Mouse (Mus musculus) hindbrain, embryonic 12.5 days (tissue): ENCODE measurements around the gene Slc39a1. TPM values are rescaled to one million over a fixed set of nuclear protein-coding genes. Genes with fewer than 3 reads are reported as not detected.

Experiments
- ATAC-seq: fragments of 200-750 bp; cut with Nextera tagmentation; 2 replicates; pipeline ENCODE4 v1.8.0; 2017; ENCODE audit warnings: moderate TSS enrichment; ENCODE audit not compliant: low FRiP score
- H3K27ac ChIP-seq: fragments of 300-500 bp; sonication (generic); 2 replicates; pipeline ENCODE4 v1.5.1; 2016; ENCODE audit warnings: mild to moderate bottlenecking
- H3K27me3 ChIP-seq: fragments of 300-500 bp; sonication (generic); 2 replicates; pipeline ENCODE4 v1.6.1; 2016; ENCODE audit warnings: mild to moderate bottlenecking
- H3K36me3 ChIP-seq: fragments of 300-500 bp; sonication (generic); 2 replicates; pipeline ENCODE4 v1.6.1; 2016; ENCODE audit warnings: mild to moderate bottlenecking
- H3K4me1 ChIP-seq: fragments of 300-500 bp; sonication (generic); 2 replicates; pipeline ENCODE4 v1.6.1; 2016
- H3K4me2 ChIP-seq: fragments of 300-500 bp; sonication (generic); replicated peaks from 2 replicates; pipeline ENCODE4 v1.6.1; 2016; ENCODE audit warnings: mild to moderate bottlenecking
- H3K4me3 ChIP-seq: fragments of 300-500 bp; sonication (generic); 2 replicates; pipeline ENCODE4 v1.5.1; 2016; ENCODE audit warnings: mild to moderate bottlenecking
- H3K9ac ChIP-seq: fragments of 300-500 bp; sonication (generic); 2 replicates; pipeline ENCODE4 v1.6.1; 2016; ENCODE audit warnings: mild to moderate bottlenecking, moderate library complexity
- H3K9me3 ChIP-seq: fragments of 300-500 bp; sonication (generic); replicated peaks from 2 replicates; pipeline ENCODE4 v1.6.1; 2016; ENCODE audit warnings: mild to moderate bottlenecking
- WGBS: fragments of 180-500 bp; shearing (Covaris S2); methylation state at CpG from one replicate; pipeline ENCODE4 v1.1.7; 2016; 5-methylcytosine and 5-hydroxymethylcytosine counted together
- microRNA-seq: library from miRNA; unstranded; fragments of <30 nt; microRNA quantifications from one replicate; pipeline ENCODE4, GENCODE M21; 2017
- polyA plus RNA-seq: library from polyadenylated mRNA; unstranded; fragments of >200 nt; fragmentation: Nextera tagmentation; extraction: Ambion mirVana; gene quantifications from 2 replicates; pipeline ENCODE4 v1.2.1, GENCODE M21; 2016

Slc39a1 gene
- polyA plus RNA-seq, 1 experiment from 2014 or later: 46.9 TPM

DNA sequence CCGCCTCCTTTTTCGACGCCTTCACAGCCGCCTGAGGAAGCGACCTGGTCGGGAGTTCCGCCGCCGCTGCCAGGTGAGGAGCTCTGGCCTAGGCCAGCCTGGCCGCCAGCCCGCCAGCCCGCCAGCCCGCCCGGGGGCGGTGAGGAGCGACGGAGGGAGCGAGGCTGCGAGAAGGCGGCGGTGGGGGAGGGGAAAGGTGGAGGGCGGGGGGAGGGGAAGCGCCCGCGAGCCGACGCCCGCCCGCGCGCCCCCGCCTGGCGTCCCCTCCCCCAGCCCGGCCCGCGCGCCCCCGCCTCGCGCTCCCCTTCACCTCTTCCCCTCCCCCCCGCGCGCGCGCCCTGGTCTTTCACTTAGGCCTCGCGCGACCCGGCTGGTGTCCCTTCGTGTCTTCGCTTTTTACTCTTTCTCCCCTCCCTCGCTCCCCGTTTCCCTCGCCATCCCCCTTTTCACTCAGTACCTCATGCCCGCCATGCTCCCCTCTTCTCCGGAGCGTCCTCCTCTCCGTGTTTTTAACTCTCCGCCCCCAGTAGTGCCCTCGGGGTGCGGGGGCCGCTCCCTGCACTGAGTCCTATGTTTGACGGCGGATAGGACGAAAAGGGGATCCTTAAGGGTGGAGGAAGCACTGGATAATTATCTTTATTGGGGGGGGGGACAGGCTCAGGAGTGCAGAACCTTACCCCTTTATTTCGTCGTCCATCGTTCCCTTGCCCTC, 45.5 kb downstream of the Slc39a1 start:
- Histone ChIP-seq H3K27ac (peak overlapping the region; percentile 99), H3K4me2 (peak overlapping the region; percentile 90), H3K9me3 (no peaks in the 10 kb centered on the region), H3K27me3 (no peaks in the 10 kb centered on the region), H3K36me3 (no peaks in the 10 kb centered on the region), H3K4me3 (peak overlapping the region; percentile 88), H3K9ac (peak overlapping the region; percentile 96), H3K4me1 (peaks cover 22% of the 10 kb centered on the region)
- WGBS: under 1% methylated on average over 34 of the region's 68 CpGs
- ATAC-seq: peak; percentile 67

DNA sequence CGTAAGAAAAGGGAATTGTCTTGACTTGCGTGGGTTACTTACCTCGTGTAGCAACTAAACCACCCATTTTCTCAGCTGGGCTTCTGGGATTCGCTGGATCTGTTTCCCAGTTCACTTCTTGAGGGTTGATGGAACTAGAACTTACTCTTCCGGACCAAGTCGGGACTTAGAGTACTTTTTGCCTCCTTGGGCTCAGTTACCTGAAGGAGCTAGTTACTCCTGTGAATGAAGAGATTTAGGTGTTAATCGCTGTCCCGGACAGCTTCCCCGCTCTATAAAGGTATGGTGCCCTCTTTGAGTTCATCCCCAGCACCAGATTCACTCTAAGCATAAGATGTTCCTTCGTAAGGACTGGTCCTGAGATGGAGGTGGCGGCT, 46.1 kb downstream of the Slc39a1 start:
- H3K9ac ChIP-seq: peak overlapping the region; percentile 96
- no peaks in the 10 kb centered on the region for H3K36me3 ChIP-seq
- H3K9me3 ChIP-seq: no peaks in the 10 kb centered on the region
- no peaks in the 10 kb centered on the region for H3K27me3 ChIP-seq
- peak overlapping the region; percentile 88 for H3K4me3 ChIP-seq
- WGBS: 1% methylated on average over 11 of the region's 11 CpGs
- peak overlapping the region; percentile 90 for H3K4me2 ChIP-seq
- H3K27ac ChIP-seq: peak overlapping the region; percentile 99
- ATAC-seq: no peak
- H3K4me1 ChIP-seq: peaks cover 22% of the 10 kb centered on the region

DNA sequence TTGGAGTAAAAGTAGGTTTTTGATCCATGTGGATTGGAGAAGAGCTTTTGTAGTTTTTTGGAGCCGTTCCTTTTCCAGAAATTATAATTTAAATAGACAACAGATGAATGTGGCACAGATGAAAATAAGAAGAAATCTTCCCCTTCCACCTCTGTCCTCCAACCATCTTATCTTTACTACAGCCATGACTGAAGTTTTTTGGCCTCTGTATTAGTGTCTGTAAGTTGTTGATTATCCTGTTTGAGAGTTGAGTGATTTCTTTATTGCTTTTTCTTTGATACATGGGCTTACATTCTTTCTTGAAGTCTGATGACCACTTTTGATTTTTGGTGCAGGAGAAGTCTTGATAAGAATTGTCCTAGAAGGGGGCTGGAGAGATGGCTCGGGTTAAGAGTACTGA, 46.7 kb downstream of the Slc39a1 start:
- no peak for ATAC-seq
- Histone ChIP-seq H3K27me3 (no peaks in the 10 kb centered on the region), H3K9me3 (no peaks in the 10 kb centered on the region), H3K4me1 (peaks cover 22% of the 10 kb centered on the region), H3K36me3 (no peaks in the 10 kb centered on the region), H3K4me2 (peak overlapping the region; percentile 90), H3K4me3 (peak overlapping the region; percentile 88), H3K27ac (no peak overlapping the region), H3K9ac (peak overlapping the region; percentile 96)
- WGBS: 65% methylated on average over 2 of the region's 2 CpGs

Small RNA genes within 50 kb of the gene (microRNA-seq; reads per million reads assigned to microRNA genes)
- not detected for gene Mir7012

Other genes starting within 250 kb of the Slc39a1 start
- 137 and 141 TPM in 2 replicates for gene Hax1, start 249.4 kb upstream of the Slc39a1 start, polyA plus RNA-seq
- 187 and 198 TPM in 2 replicates for gene 4933434E20Rik, start 196.5 kb upstream of the Slc39a1 start, polyA plus RNA-seq
- 201 and 227 TPM in 2 replicates for gene Ubap2l, start 195.5 kb upstream of the Slc39a1 start, polyA plus RNA-seq
- 510 and 525 TPM in 2 replicates for gene Tpm3, start 175.5 kb upstream of the Slc39a1 start, polyA plus RNA-seq
- 0.51 and 0.75 TPM in 2 replicates for gene Nup210l, start 144.0 kb upstream of the Slc39a1 start, polyA plus RNA-seq
- 728 and 1,010 TPM in 2 replicates for gene Rps27, start 34.5 kb upstream of the Slc39a1 start, polyA plus RNA-seq
- 26.9 and 27.4 TPM in 2 replicates for gene Rab13, start 34.5 kb upstream of the Slc39a1 start, polyA plus RNA-seq
- gene Jtb, start 16.6 kb upstream of the Slc39a1 start, polyA plus RNA-seq: 81.7 and 94.8 TPM in 2 replicates
- gene Creb3l4, start 4.7 kb upstream of the Slc39a1 start, polyA plus RNA-seq: 4.8 and 5.3 TPM in 2 replicates
- gene Crtc2, start 6.0 kb downstream of the Slc39a1 start, polyA plus RNA-seq: 20.5 and 25.8 TPM in 2 replicates
- 6.2 and 6.7 TPM in 2 replicates for gene Dennd4b, start 17.0 kb downstream of the Slc39a1 start, polyA plus RNA-seq
- 14.2 and 17.1 TPM in 2 replicates for gene Gatad2b, start 45.0 kb downstream of the Slc39a1 start, polyA plus RNA-seq
- gene Slc27a3, start 141.8 kb downstream of the Slc39a1 start, polyA plus RNA-seq: 32.9 and 35.3 TPM in 2 replicates
- gene Ints3, start 185.4 kb downstream of the Slc39a1 start, polyA plus RNA-seq: 40.5 and 44.3 TPM in 2 replicates
- 3.8 and 4.1 TPM in 2 replicates for gene Npr1, start 217.7 kb downstream of the Slc39a1 start, polyA plus RNA-seq
- gene Ilf2, start 228.0 kb downstream of the Slc39a1 start, polyA plus RNA-seq: 292 and 310 TPM in 2 replicates
- gene Snapin, start 242.9 kb downstream of the Slc39a1 start, polyA plus RNA-seq: 80.6 and 89.5 TPM in 2 replicates